Mouse (Mus musculus): ENCODE data around the gene Tmcc3. TPM values are rescaled to one million over a fixed set of nuclear protein-coding genes. Genes with fewer than 3 reads are reported as not detected.
"Not testable (repeated sequence)": the region's sequence is repeated elsewhere in the genome, so short reads cannot be mapped to it uniquely, and the experiment has no call there.

Gene Tmcc3
- polyA plus RNA-seq, 1 experiment from 2014 or later, result 7.5 TPM

DNA sequence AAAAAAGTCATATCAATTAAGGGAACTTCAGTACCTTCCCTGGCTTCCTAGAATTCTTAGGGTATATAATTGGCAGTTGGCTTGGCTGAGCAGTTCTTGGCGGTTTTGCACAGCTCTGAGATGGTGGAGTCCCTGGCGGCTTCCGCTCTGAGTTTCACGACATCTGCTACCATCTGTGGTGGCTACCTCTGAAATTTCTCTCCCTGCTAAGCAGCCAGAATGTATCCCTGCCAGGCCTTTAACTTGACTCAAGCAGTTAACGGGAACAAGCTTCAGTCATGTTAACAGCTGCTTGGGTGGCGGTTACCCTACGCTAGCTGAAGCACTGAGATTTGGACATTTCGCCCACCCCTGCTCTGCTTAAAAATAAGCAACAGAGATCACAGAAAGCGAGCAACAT, 284.0 kb downstream of the Tmcc3 start:
- Histone ChIP-seq H3K9ac (replicated peaks) (no peak overlapping the region), H3K9me3 (no peaks in the 10 kb centered on the region), H3K27ac (replicated peaks) (peak overlapping the region; percentile 50), H3K4me1 (peaks cover 10% of the 10 kb centered on the region; the same call in 1 of the 2 replicates), H3K4me2 (replicated peaks) (no peak overlapping the region), H3K4me3 (no peak overlapping the region), H3K36me3 (no peaks in the 10 kb centered on the region), H3K27me3 (no peaks in the 10 kb centered on the region)
- ATAC-seq (replicated peaks), result peak; percentile 85
- WGBS, result 60% methylated on average over 9 of the region's 9 CpGs

DNA sequence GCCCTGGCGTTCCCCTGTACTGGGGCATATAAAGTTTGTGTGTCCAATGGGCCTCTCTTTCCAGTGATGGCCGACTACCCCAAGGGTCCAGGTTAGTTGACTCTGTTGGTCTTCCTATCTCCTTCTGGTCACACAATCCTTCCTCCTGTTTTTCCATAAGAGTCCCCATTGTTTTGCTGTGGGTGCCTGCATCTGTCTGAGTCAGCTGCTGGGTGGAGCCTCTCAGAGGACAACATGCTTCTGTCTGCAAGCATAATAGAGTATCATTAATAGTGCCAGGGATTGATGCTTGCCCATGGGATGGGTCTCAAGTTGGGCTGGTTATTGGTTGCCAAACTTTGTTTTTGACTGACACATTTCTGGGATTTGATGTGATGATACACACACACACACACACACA, 288.1 kb downstream of the Tmcc3 start:
- H3K36me3 ChIP-seq; ATAC-seq (replicated peaks): not testable (repeated sequence)

DNA sequence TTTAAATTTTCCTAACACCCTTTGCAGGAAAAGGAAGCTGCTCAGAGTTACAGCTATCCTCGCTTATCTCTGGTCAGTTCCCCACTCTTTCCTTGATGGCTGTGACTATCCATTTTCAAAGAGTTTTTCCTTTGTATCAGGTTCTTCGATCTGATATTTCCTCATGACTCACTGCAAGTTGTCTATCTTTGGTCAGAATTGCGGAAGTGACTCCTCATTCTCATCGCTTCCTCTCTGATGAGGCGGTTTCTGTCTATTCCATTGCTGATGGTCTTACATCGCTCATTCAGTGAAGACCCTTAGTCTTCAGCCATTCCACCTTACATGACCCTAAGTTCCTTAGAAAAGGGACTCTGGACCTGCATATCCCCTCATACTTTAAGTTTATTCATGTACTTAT, 289.3 kb downstream of the Tmcc3 start:
- Histone ChIP-seq H3K27me3 (no peaks in the 10 kb centered on the region), H3K27ac (replicated peaks) (no peak overlapping the region), H3K9ac (replicated peaks) (no peak overlapping the region), H3K36me3 (no peaks in the 10 kb centered on the region), H3K9me3 (no peaks in the 10 kb centered on the region), H3K4me3 (no peak overlapping the region), H3K4me1 (0 out of 2 replicates have a peak, but pooled peaks cover under 1% of the 10 kb centered on the region), H3K4me2 (replicated peaks) (no peak overlapping the region)
- no peak for ATAC-seq (replicated peaks)
- WGBS, result 95% methylated on average over 6 of the region's 6 CpGs

More for the DNA sequence above, 288.1 kb downstream of the Tmcc3 start:
- H3K9me3 ChIP-seq; H3K9ac ChIP-seq (replicated peaks); H3K4me2 ChIP-seq (replicated peaks); H3K4me3 ChIP-seq; H3K27ac ChIP-seq (replicated peaks); H3K27me3 ChIP-seq; H3K4me1 ChIP-seq: not testable (repeated sequence)
- WGBS, result 96% methylated on average over 2 of the region's 2 CpGs

DNA sequence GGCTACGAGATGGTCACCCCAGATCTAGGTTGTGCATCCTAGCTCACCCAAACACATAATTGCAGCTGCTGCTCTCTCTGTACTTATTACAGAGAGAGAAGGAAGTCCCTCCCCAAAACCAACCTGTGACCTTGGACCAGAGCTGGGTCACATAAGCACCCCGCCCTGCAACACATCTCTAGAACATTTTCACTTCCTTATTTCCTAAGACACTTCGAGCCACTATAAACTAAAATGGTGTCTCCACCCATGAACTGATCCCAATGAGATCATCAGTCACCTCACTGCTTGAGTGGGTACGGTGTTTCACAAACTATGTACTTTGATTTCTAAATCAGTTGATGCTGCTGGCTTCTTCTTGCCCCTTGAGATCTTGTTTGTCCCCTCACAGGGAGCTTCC, 293.7 kb downstream of the Tmcc3 start:
- 92% methylated on average over 4 of the region's 4 CpGs for WGBS
- ATAC-seq (replicated peaks), result no peak

DNA sequence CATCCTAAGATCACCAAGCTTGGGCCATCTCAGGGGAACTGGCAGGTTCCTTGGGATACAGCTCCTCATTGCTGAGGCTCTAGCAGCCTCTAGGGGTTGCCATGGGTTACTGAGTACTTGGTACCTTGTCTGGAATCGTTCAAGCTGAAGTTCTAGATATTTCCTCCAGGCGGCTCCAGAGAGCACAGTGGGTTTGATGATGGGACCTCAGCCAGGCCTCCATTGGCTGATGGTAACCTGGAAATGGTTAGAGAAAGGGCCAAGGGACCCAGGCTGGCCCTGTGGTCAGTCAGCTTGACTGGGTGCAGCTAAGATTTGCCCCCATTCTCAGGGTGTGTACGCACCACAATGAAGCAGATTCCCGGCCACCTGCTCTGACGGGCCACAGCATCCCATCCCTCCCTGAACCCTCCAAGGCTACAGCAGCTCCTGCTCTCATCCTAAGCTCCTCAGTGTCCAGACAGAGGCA, 297.6 kb downstream of the Tmcc3 start:
- H3K4me3 ChIP-seq, result no peak overlapping the region
- no peaks in the 10 kb centered on the region for H3K27me3 ChIP-seq
- peak; percentile 77 for ATAC-seq (replicated peaks)
- H3K4me2 ChIP-seq (replicated peaks), result no peak overlapping the region
- H3K27ac ChIP-seq (replicated peaks), result no peak overlapping the region
- no peaks in the 10 kb centered on the region for H3K36me3 ChIP-seq
- 53% methylated on average over 5 of the region's 5 CpGs for WGBS
- no peak overlapping the region for H3K9ac ChIP-seq (replicated peaks)
- H3K9me3 ChIP-seq, result no peaks in the 10 kb centered on the region
- H3K4me1 ChIP-seq, result peaks cover 13% of the 10 kb centered on the region

More for the DNA sequence above, 293.7 kb downstream of the Tmcc3 start:
- no peak overlapping the region for H3K4me2 ChIP-seq (replicated peaks)
- no peak overlapping the region for H3K9ac ChIP-seq (replicated peaks)
- H3K4me1 ChIP-seq, result no peaks in the 10 kb centered on the region
- H3K9me3 ChIP-seq, result no peaks in the 10 kb centered on the region
- no peak overlapping the region for H3K4me3 ChIP-seq
- no peak overlapping the region for H3K27ac ChIP-seq (replicated peaks)
- H3K27me3 ChIP-seq, result no peaks in the 10 kb centered on the region
- no peaks in the 10 kb centered on the region for H3K36me3 ChIP-seq

DNA sequence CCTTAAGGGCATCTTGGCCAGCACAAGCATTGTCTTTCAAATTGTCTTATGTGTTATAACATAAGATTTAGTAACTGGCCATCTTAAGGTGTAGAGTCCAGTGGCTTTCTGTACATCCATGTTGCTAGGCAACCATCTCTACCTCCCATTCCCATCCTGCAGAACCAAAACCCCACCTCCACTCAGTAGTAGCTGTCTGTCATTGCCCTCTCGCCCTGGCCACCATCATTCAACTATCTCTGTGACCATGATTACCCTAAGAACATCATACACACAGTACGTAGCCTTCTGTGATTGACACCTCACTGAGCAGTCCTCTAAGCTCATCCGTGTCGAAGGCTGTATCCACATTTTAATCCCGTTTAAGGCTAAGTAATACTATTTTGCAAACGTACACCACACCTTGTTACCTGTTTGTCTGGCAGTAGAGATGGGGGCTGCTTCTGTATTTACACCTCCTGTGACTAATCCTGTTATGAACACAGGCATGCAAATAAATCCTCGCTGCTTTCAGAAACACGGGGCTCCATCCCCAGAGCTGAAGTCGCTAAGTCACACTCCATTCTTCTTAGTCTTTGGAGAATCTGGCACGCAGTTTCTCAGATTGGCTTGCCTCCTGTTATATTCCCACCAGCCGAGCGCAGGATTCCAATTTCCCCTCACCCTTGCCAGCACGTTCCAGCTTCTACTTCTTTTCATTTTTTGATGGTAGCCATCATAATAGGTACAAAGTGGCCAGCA, 299.6 kb downstream of the Tmcc3 start:
- no peak overlapping the region for H3K4me3 ChIP-seq
- peaks cover 13% of the 10 kb centered on the region for H3K4me1 ChIP-seq
- no peak; the same call in 1 of the 2 replicates for ATAC-seq (replicated peaks)
- H3K9me3 ChIP-seq, result no peaks in the 10 kb centered on the region
- H3K9ac ChIP-seq (replicated peaks), result no peak overlapping the region
- no peaks in the 10 kb centered on the region for H3K36me3 ChIP-seq
- no peak overlapping the region for H3K4me2 ChIP-seq (replicated peaks)
- peak overlapping the region; percentile 56 for H3K27ac ChIP-seq (replicated peaks)
- H3K27me3 ChIP-seq, result no peaks in the 10 kb centered on the region
- 58% methylated on average over 13 of the region's 13 CpGs for WGBS

DNA sequence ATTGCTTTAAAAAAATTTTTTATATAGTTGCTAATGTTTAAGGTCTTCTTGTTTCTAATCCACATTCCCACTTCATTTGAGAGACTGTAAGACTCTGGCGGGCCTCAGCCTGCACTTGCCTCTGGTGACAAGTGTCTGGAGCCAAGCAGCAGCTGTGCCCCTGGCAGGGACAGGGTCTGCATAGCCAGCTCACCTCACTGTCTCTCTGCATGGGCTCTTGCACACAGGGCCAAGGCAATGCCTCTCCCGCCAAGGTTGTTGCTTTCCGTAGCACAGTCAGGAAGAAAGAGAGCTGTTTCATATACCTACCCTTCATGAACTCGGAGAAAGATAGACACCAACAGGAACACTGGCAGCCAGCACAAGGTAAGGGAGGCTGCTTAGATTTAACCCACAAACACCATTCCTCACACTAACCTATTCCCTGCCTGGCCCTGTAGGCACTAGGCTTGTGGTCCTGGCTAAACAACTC, 300.3 kb downstream of the Tmcc3 start:
- ATAC-seq (replicated peaks), result peak; percentile 41; the same call in 1 of the 2 replicates
- H3K4me2 ChIP-seq (replicated peaks), result no peak overlapping the region
- no peaks in the 10 kb centered on the region for H3K9me3 ChIP-seq
- no peak overlapping the region for H3K4me3 ChIP-seq
- H3K9ac ChIP-seq (replicated peaks), result no peak overlapping the region
- no peaks in the 10 kb centered on the region for H3K36me3 ChIP-seq
- peaks cover 13% of the 10 kb centered on the region for H3K4me1 ChIP-seq
- H3K27ac ChIP-seq (replicated peaks), result peak overlapping the region; percentile 56
- no peaks in the 10 kb centered on the region for H3K27me3 ChIP-seq
- WGBS, result 70% methylated on average over 4 of the region's 4 CpGs

DNA sequence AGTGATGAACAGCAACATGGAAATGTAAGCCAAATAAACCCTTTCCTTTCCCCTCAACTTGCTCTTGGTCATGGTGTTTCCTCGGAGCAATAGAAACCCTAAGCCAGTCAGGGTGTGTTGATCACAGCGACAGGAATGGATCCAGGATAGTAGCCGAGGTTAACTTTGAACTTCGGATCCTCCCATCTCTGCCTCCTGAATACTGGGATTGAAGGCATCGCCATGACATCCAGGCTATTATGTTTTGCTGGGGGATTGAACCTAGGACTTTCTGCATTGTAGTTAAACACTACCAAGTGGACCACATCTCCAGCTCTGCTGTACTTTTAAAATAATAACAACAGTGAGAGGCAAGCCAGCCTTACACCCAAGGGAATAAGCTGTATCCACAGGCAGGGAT, 307.8 kb downstream of the Tmcc3 start:
- H3K27ac ChIP-seq (replicated peaks), result no peak overlapping the region
- no peak for ATAC-seq (replicated peaks)
- H3K36me3 ChIP-seq, result no peaks in the 10 kb centered on the region
- H3K4me2 ChIP-seq (replicated peaks), result no peak overlapping the region
- H3K9ac ChIP-seq (replicated peaks), result no peak overlapping the region
- H3K4me1 ChIP-seq, result peaks cover 32% of the 10 kb centered on the region
- no peak overlapping the region for H3K4me3 ChIP-seq
- WGBS, result 92% methylated on average over 5 of the region's 5 CpGs
- no peaks in the 10 kb centered on the region for H3K9me3 ChIP-seq
- no peaks in the 10 kb centered on the region for H3K27me3 ChIP-seq

DNA sequence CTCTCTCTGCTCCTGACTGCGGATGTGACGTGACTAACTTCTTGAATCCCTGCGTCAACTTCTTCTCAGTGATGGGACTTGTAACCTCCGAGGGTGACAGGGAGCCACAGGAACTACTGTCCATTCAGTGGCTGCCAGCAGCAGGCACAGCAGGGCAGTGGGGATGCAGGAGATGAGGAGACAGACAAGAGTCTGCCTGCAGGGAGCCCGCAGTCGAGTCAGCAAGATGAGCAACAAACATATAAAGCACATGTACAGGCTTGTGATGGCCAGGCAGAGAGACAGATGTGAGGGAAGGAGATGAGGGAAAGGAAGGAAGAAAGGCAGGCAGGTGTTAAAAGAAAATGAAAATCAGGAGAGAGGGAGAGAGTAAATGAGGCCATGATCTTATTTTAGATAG, 308.8 kb downstream of the Tmcc3 start:
- Histone ChIP-seq H3K9ac (replicated peaks) (no peak overlapping the region), H3K9me3 (no peaks in the 10 kb centered on the region), H3K4me3 (no peak overlapping the region), H3K36me3 (no peaks in the 10 kb centered on the region), H3K27ac (replicated peaks) (no peak overlapping the region), H3K27me3 (no peaks in the 10 kb centered on the region), H3K4me1 (peaks cover 32% of the 10 kb centered on the region), H3K4me2 (replicated peaks) (no peak overlapping the region)
- WGBS, result 67% methylated on average over 6 of the region's 6 CpGs
- ATAC-seq (replicated peaks), result no peak

DNA sequence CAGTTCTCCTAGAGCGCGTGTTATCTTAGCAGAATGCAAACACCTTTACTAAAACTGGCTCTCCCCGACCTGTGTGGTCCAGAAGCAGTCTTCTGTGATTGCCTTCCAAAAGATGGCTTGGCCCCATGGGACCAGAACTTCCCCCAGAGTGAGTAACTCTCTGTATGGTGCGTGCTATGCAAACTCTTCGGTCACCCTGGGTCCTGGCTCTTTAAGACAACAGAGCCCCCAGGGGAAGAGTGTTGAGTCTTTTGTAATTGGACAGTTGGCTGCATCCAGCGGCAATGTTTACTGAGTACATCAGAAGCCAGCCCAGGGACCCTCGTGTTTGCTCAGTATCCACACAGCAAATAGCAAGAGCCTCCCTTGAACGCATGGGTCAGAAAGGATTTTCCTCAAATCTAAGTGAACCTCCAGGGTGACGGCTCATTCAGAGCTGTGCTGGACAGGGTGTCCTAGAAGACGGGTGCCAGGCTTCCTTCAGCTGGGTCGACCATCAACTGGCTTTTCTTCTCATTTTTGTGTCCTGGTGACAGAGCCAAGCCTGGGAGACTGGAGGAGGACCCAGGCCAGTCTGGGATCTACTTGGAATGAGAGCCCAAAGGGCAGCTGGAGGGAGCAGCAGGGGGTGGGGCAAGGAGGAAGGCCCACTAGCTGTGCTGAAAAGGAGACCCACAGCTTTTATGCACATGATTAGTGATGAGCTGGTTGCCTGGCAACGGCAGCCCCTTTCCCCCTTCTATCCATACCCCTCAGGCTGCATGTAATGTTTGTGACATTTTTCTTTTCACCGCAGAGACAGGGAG, 309.9 kb downstream of the Tmcc3 start:
- Histone ChIP-seq H3K9me3 (no peaks in the 10 kb centered on the region), H3K4me1 (peaks cover 32% of the 10 kb centered on the region), H3K27me3 (no peaks in the 10 kb centered on the region), H3K4me2 (replicated peaks) (peak overlapping the region; percentile 36), H3K27ac (replicated peaks) (peak overlapping the region; percentile 79), H3K4me3 (no peak overlapping the region), H3K9ac (replicated peaks) (0 out of 2 replicates have a peak overlapping the region, but pooled peaks have one; percentile 28), H3K36me3 (no peaks in the 10 kb centered on the region)
- peak; percentile 85 for ATAC-seq (replicated peaks)
- 7% methylated on average over 13 of the region's 13 CpGs for WGBS

DNA sequence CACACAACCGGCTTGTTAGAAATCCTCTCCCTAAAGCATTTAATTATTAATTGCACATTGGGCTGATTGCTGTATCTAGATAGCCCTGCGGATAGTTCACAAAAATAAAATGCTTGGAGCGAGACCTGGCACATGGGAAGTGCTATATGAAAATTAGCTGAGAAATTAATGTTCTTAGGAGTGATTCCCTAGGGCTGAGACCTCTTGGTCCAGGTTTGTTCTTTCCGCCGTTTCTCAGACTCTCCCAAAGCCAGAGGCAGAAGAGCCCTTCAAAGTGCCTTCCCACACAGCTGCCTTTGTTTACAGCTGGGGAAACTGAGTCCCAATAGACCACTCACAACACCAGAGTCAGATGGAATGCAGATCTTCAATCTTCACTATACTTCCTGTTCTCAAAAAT, 310.5 kb downstream of the Tmcc3 start:
- H3K4me3 ChIP-seq, result no peak overlapping the region
- H3K27ac ChIP-seq (replicated peaks), result peak overlapping the region; percentile 79
- no peaks in the 10 kb centered on the region for H3K27me3 ChIP-seq
- 0 out of 2 replicates have a peak overlapping the region, but pooled peaks have one; percentile 28 for H3K9ac ChIP-seq (replicated peaks)
- H3K4me1 ChIP-seq, result peaks cover 32% of the 10 kb centered on the region
- 12% methylated on average over 5 of the region's 5 CpGs for WGBS
- no peaks in the 10 kb centered on the region for H3K36me3 ChIP-seq
- no peaks in the 10 kb centered on the region for H3K9me3 ChIP-seq
- peak overlapping the region; percentile 36; the same call in 1 of the 2 replicates for H3K4me2 ChIP-seq (replicated peaks)
- peak; percentile 1; the same call in 1 of the 2 replicates for ATAC-seq (replicated peaks)

DNA sequence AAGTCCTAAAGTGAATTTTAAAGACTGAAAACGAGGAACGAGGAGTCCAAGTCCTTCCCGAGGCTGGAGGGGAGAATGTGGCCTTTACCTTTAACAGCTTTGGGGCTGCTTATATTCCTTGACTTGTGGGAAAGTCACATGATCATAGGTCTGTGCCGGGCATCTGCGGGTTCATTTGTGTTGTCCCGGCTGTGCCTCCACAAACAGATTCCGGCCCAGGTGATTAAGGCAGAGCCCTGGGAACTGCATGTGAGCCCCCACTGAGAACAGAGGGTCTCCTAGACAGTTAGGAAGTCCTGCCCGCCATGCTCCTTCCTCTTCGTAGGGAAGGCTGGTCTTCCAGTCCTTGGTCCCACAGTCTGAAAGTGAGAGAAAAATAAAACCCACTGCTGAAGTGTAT, 311.1 kb downstream of the Tmcc3 start:
- no peak for ATAC-seq (replicated peaks)
- WGBS, result 38% methylated on average over 9 of the region's 9 CpGs
- 0 out of 2 replicates have a peak overlapping the region, but pooled peaks have one; percentile 3 for H3K4me2 ChIP-seq (replicated peaks)

More for the DNA sequence above, 311.1 kb downstream of the Tmcc3 start:
- H3K27me3 ChIP-seq, result no peaks in the 10 kb centered on the region
- H3K4me1 ChIP-seq, result peaks cover 32% of the 10 kb centered on the region
- H3K27ac ChIP-seq (replicated peaks), result peak overlapping the region; percentile 79
- H3K4me3 ChIP-seq, result no peak overlapping the region
- no peak overlapping the region for H3K9ac ChIP-seq (replicated peaks)
- no peaks in the 10 kb centered on the region for H3K9me3 ChIP-seq
- H3K36me3 ChIP-seq, result no peaks in the 10 kb centered on the region
